Mouse (Mus musculus) gastrocnemius, postnatal 25 days (tissue): Measurements from ENCODE around the gene Ubl3. TPM values are rescaled to one million over a fixed set of nuclear protein-coding genes. Genes with fewer than 3 reads are reported as not detected.
A peak's percentile ranks its signal among the peaks of the same experiment; 100 is the strongest.

Source experiments
- DNase-seq: peaks from one replicate; pipeline ENCODE4 v3.0.0; 2022
- long read RNA-seq, 2 experiments: library from polyadenylated mRNA; stranded (forward); transcript quantifications; one replicate each; pipeline ENCODE4 v2.0.0; 2021
- total RNA-seq, 2 experiments: library from RNA; stranded (reverse); gene quantifications; 1 replicate in 1 of 2; 2 replicates in 1 of 2; pipeline ENCODE4 v1.2.3; 2021

Ubl3 gene
- total RNA-seq = 100 to 1,000 TPM; 102 to 104 TPM
- long read RNA-seq, experiment 1, transcript Ubl3-204 (6 exons, 2,064 nt) = minor isoform, 23 of 97 reads
- long read RNA-seq, experiment 1, transcript Ubl3-201 (5 exons, 2,537 nt) = major isoform, 65 of 97 reads
- long read RNA-seq, experiment 1, partial matches to known transcripts = 7 of 97 reads
- long read RNA-seq, experiment 1, other reads (novel, unspliced or antisense) = 2 of 97 reads
- long read RNA-seq, experiment 2, transcript Ubl3-204 (6 exons, 2,064 nt) = minor isoform, 20 of 162 reads
- long read RNA-seq, experiment 2, transcript Ubl3-201 (5 exons, 2,537 nt) = major isoform, 135 of 162 reads
- long read RNA-seq, experiment 2, partial matches to known transcripts = 1 of 162 reads
- long read RNA-seq, experiment 2, other reads (novel, unspliced or antisense) = 6 of 162 reads

DNA sequence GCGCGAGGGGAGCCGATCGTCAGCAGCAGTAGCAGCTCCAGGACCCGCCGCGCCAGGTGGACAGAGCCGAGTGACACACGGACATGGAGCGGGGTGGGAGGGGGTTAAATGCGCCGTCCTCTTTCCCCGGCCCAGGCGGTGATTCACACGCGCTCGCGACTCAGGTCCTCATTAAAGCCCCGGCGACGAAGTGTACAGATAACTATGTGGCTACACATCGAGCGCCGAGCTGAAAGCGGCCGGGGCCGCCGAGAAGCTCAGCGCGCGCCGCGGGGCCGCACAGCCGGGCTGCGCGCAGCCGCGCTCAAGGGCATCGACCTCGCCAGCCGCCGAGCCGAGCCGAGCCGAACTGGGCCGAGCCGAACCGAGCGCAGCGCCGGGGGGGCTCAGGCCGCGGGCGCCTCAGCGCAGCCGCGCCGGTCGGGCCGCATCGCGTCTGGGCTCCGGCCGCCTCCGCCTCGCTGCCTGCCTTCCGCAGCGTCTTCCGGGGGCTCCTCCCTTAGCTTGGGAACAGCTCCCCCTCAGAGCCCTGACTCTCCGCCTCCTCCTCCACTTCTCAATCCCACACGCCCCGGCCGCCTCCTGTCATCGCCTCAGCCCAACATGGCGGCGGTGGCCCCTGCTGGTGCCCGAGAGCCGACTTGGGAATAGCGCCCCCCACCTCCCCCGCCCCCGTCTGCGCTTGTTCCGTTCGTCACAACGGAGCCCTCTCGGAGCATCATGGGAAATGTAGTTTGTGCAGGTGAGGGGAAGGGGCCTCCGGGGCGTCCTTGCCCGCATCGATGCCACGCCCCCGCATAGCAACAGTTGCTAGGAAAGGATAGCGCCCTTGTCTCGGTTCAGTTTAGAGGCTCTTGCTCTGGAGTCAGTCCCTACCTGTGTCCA is at the start of gene Ubl3:
TSS of gene Ubl3 (minus strand) at position 603 of the 885 bp plus-strand sequence.
- DNase-seq = peak; percentile 92

DNA sequence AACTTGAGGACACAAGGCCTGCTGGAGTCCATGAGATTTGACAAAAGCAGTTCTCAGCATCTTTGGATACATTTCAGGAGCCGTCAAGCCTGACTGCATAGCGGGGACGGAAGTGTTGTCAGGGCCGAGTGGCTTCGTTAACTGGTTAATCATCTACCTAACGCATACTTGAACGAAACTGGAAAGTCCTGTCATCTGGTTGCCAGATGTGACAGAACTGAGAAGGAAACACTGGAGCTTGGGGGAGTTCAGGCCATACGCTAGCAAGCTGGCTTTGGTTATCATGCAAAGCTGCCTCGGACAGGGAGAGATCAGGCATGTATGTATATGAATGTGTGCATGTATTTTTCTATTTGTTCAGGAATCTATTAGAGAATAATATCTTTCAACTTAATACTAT is 45.8 kb upstream of the Ubl3 start:
- no peak for DNase-seq

DNA sequence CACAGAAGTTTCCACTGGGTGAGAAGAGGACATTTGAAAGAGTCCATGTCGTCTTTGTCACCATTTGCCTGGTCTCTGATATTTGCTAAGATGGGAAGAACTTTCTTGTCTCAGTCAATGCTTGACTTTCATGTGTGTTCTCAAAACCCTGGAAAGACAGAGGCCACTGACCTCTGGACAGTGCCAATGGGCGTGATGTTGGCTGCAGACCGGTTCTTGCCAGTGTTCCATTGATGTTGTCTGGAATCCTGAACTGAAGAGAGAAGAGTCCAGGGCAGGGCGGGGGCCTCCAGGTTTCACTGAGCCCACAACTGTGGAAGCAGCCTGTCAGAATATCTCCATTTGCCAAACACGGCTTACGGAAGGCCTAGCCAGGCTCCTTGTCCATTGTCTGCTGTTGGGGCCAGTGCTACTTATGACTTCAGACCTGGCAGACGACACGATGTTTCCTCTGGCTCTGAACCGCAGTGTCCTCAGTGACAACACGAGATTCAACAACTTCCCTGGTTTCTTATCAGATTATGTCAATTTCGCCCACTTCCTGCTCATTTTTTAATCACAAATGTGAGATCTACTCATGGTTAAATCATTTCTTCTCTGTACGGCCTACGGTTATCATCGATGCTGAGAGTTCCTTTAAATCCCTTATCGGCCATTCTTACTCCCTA is 43.6 kb upstream of the Ubl3 start:
- DNase-seq = no peak

DNA sequence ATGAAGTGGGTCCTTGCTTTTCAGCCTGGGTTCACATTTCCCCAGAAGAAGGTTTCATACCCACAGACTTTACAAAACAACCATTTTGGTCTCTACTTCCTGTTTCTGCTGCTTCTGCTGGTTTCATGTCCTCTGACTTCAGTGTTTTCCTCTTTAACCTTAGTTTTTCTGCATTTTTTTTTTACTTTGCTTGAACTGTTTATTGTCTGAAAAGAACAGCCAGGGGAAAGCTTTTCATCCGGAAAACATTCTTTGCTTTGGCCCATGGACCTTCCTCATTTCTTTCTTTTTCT is 42.8 kb upstream of the Ubl3 start:
- no peak for DNase-seq

DNA sequence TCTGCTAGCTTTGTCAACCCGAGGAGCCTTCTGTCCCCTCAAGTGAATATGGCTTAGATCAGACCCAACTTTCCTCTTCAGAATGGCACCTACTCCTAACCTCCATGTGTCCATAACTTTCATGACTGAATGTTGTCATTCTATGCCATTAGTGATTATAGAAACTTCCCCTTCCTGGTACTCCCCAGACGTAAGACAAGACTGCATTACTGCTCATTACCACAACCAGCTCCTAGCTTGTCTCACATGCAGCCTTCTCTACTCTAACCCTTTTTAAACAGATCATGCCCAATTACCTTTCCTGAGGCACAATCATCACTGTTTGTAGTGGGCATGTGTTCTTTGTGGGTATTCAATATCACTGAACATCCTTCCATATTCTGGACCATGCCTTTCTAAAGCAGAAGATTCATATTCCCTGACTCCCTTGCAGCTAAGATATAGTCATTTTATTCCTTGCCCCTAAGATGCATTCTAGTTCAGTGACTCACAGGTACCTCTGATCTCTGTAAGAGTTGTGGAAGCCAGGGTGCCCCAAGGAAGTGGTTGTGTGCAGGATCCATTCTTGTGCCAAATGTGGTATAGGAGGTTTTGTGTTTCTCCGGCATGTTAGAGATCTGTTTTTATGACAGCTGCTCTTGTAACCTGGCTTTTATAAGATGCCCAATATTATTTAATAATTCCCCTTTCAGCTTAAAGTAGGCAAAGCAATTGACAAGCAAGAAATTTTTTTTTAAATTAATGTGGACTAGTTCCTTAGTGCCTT is 42.3 kb upstream of the Ubl3 start:
- DNase-seq = no peak

DNA sequence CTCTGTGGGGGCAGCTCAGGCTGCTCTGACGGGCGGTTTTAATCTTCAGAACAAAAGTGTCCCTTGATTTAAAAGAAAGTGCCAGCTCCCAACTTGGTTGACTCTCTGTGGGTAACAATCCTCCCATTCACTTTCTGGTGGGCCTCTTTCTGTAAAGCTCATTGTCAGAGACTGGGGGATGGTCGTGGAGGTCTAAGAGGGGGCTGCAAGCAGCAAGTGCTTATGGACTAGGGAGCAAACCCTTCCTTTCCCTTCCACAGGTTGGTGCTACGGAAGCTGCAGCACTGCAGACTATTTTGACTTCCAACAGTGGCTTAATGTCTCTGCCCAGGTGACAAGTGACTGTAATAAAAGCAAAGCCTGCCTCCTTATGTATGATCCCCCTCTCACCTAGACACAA is 41.0 kb upstream of the Ubl3 start:
- DNase-seq = no peak

DNA sequence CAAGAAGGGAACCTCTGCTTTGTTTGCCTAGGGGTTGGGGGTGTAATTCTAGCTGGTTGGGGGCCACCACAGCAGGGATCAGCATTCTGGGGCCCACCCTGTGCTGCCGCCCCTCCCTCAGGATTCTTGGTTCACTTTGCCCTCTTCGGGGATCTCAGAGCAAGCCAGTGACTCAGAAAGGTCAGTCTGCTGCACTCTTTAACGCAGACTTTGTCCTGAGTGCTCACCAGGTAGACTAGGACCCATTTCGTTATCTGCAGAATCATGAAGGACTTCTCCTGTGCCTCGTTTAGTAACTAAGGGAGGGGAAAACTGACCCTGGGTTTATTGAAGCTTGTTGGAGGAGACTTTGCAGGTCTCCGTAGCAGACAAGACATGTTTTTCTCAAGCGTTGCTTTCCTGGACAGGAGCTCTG is 38.9 kb upstream of the Ubl3 start:
- DNase-seq = no peak

DNA sequence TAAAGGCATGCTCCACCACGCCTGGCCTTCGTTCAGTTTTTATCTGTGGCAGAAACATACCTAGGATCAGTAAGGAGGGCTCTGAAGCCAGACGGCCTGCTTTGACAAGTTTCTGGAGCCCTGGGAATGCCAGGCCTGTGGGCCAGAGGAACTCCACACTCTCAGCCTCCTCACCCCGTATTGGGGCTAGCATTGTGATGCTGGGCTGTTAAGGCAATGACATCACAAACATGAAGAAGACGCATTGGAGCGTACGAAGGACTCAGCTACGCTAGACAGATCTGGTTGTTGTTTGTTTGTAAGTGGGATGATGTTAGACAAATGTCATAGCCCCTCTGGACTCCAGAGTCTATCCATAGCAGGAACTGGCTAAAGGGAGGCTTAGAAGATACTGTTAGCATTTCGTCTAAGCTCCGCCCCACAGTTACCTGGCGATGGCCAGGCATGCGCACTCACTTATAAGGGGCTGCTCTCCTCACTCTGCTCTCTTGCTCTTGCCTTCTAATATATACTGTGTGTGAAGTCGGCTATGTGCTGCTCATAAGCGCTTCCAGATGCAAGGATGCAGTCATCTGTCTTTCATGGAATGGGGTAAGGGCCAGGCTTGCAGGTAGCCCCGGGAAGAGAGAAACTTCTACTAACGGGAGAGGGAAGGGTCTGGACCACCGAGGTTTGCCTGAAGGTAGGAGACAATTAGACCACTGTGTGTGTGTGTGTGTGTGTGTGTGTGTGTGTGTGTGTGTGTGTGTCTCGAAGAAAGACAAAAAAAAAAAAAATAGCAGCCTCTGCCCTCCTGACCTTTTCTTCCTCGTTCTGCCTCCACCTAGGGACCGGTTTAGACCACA is 38.2 kb upstream of the Ubl3 start:
- DNase-seq = no peak

DNA sequence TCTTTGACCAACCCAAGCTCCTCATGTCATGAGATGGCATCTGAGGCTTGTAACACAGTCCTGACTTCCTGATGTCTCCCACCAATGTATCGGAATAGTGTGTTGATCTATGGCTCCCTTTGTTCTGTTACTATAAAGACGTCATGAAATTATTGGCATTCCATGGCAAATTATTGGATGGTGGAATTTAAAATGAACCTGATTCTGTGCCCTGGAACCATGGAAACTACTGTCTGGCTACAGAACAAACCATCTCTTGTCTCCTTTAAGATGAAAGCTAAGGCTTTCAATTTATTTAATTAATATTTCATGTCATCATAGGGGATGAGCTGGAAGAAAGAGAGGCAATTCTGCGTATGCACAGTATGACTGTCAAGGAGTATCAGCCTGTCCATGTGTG is 36.4 kb upstream of the Ubl3 start:
- DNase-seq = no peak

DNA sequence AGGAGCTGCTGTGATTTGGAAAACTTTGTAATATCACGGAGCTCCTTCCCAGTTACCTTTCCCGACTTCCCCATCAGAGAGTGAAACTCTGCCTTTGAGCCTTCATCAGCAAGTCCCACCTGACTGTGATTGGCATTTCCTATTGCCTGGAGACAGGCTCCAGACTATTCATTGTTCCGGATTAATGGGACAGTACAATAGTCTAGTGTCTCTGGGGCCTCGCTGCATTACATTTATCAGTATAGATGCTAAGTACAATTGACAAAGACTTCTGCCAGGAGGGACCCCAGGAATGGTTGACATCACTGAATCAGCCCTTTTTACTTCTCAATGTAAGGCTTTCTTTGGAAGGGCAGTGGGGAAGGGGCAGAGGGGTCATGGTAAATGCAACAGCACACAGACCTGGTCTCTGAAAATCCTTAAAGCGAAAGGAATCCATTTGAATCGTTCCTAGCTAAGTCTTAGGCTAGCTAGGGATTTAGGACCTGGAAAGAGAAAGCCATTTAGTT is 35.6 kb upstream of the Ubl3 start:
- DNase-seq = no peak

DNA sequence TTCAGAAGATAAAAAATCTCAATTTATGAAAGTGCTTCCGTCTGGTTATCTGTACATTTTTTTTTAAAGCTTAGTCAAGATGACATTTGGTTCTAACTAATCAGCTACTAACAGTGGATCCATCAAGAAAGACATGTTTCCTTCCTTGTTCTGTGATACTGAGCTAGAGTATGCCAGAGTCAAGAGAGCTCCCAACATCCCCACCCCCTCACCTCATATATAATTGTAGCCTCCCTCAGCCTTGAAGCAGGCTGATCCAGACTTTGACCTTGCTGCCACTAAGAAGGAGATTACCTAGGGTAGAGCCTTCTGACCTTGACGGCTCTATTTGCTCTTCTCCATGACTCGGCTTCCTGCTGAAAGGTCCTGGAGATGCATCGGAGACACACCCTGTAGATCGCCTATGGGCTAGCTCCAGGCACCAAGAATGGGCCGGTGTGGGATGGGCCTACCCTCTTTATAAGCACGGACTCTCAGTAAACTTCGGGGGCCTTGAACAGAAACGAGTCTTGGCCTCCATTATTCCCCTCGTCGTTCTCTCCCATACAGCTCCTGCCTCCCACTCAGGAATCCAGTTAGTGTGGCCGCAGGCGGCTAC is 27.9 kb upstream of the Ubl3 start:
- no peak for DNase-seq

DNA sequence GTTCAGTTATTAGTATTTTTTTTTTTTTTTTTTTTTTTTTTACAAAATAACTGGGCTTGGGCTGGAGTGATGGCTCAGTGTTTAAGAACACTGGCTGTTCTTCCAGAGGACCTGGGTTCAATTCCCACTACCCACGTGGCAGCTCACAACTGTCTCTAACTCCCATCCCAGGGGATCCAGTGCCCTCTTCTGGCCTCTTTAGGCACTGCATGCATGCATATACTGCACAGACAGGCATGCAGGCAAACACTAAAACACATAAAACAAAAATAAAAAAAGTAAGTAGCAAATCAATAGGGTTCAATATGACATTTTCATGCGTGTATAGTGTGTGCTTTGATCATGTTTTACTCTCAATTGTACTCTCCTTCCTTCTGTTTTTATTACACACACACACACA is 26.6 kb upstream of the Ubl3 start:
- no peak for DNase-seq

DNA sequence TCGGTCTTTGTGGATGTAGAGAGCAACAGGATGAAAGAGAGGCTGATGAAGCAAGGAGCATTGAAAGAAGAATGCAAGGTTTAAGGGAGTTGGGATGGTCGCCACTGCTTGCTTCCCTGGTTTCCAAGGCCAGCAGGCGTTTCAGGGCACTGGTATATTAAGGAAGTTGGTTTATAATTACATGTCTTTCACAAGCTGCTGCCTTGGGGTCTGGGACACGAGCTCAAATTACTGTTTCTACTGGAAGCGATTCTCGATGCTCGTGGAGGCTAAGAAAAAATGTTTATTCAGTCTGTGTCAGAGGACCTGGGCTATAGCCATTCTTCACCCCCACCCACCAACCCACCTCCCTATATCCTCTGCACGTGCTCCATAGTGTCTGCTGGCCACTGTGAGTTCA is 25.8 kb upstream of the Ubl3 start:
- no peak for DNase-seq

DNA sequence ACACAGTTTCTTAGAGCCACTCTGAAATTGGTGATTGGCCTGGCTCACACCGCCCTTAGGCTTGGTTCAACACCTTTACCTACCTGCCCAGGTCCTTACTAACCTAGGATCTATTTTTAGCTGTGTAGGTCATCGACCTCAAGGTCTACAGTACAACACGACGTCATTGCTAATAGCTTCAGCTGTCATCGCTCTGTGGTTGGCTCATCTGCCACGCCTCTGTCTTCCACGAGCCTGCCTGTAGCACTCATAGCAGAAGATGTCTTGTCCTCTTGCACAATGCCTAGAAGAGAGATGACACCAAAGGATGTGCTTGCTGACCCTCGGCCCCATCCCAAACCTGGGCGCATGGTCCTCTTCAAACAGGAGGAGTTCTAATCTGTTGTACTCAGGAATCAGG is 24.7 kb upstream of the Ubl3 start:
- no peak for DNase-seq

DNA sequence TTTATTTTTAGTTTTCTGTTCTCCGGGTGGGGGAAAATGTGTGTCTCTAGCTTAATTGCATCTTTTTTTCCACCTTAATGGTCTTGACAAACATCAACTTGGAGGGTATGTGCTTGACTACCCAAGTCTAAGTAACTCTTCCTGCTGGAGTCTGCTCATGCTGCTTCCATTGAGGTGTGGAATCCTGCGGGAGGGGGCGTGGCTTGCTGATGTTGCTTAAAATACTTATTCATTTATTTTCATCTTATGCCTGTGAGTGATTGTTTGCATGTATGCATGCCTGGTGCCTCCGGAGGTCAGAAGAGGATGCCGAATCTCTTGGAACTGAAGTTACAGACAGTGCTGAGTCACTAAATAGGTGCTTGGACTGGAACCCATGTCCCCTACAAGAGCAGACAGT is 22.6 kb upstream of the Ubl3 start:
- DNase-seq = no peak

DNA sequence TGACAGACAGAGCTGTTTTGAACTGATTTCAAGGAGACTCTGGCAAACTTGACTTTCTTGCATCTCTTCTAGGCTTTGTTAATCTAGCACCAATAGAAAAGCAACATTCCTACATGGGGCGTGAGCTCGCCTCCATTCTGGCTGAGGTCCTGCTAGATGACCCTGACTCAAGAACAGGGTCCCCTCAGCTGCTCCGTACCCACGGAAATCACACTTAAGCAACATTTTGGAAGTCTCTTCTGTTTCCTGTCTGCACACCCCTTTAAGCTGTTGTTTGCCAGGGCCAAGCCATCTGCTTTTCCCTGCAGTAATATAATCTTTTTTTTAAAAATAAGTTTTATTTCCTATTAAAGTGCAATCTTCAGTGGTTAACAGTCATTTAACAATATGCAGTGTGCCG is 20.1 kb upstream of the Ubl3 start:
- no peak for DNase-seq

DNA sequence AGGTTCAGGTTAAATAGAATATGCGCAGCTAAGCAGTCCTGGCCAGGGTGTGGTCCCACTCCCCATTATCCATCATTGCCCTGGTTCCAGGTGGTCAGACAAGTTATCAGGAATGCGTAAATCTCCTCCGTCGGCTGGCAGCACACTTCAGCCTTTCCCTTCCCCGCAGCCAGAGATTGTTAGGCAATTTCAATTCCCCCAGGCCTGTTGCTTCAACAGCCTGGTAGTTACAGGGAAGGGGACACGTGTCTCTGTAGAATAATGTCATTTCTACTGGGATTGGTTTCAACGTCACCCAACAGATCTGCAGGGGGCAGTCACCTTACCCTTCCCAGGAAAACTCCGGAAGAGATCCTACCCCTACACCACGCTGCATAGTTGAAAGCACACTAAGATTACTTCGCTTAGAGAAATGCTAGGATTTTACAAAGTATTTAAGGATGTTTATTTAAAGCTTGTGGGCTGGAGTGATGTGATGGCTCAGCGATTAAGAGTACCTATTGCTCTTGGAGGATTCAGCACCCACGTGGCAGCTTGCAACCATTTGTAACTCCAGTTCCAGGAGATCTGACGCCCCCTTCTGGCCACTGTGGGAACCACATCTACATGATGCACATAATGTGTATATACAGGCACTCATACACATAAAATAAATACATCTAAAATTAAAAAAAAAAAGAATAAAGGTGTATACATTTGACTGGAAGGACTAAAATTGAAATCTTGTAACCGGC is 18.1 kb upstream of the Ubl3 start:
- no peak for DNase-seq

DNA sequence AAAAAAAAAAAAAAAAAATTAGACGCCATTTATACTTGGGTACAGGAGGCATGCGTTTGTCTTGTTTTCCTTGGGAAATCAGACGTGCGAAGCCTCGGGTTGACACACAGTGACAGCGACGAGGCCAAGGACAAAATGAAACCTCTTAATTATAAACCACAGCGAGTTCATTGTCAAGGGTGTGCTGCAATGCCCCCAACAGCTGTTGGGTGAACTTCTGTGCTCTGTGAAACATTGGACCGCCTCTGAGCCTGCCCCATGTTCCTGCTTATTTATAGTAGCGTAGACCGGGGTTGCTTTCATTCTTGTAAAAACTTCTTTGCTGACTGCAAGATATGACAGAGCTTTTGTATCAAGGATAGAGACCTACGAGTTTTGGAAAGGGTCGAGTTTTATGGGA is 16.9 kb upstream of the Ubl3 start:
- DNase-seq = peak; percentile 28

DNA sequence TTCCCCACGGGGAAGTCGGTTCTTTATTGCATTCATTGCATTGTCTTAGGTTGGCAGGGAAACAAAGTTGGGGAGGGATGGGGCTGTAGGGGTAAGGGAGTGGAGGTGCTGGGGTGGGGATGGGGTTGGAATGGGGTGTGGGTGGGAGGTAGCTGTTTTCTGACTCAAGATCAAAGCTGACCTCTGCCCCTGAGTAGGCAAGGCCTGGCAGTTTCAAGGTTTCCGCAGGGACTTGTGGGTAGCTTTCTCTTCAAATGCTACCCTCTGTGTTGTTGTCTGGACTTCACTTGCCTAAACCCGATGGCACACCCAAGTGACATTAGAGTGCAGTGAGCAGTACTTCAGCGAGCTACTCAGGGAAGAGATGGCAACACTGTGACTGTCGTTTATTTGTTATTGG is 13.0 kb upstream of the Ubl3 start:
- no peak for DNase-seq

DNA sequence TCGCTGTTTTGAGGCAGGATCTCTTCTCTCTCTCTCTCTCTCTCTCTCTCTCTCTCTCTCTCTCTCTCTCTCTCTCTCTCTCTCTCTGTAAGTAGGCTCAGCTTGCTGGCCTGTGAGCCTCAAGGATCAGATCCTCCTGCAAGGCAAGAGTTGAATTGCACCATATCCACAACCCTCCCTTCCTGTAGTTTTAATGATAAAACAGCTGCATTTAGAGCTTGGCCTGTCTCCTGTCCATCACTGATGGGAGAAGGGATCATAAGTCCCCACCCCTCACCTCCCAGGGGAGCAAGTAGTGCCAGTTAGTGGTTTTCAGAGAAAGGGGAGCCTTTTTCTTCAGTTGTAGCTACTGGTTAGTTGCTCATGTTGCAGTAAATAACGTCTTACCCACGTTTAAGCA is 11.5 kb upstream of the Ubl3 start:
- DNase-seq = no peak
